Mouse (Mus musculus) embryonic fibroblast, embryonic 13.5 days (primary cell): ENCODE results near the gene Dydc2. TPM values are rescaled to one million over a fixed set of nuclear protein-coding genes. Genes with fewer than 3 reads are reported as not detected.

Experiments used
- H3K27ac ChIP-seq: 2 replicates; pipeline ENCODE4 v1.5.1; 2012; ENCODE audit warnings: low read length, control low read depth, inconsistent platforms; ENCODE audit not compliant: insufficient read depth
- H3K4me1 ChIP-seq: 2 replicates; pipeline ENCODE4 v1.6.1; 2011; ENCODE audit warnings: low read length; ENCODE audit not compliant: control insufficient read depth, insufficient read depth
- H3K4me3 ChIP-seq: 2 replicates; pipeline ENCODE4 v1.5.1; 2011; ENCODE audit warnings: mild to moderate bottlenecking, control low read depth, low read length; ENCODE audit not compliant: insufficient read depth
- CTCF ChIP-seq: IDR thresholded peaks from 2 replicates; pipeline ENCODE4 v1.5.1; 2011; ENCODE audit warnings: mild to moderate bottlenecking, control low read depth, low read length, moderate library complexity, borderline replicate concordance; ENCODE audit not compliant: insufficient read depth
- POLR2A ChIP-seq: IDR thresholded peaks from 2 replicates; pipeline ENCODE4 v1.6.1; 2011; ENCODE audit warnings: low read depth, mild to moderate bottlenecking, control low read depth, low read length, moderate library complexity
- polyA plus RNA-seq: library from polyadenylated mRNA; stranded (reverse); fragments of >200 nt; gene quantifications from 2 replicates; pipeline ENCODE4 v1.2.4, GENCODE M21; 2011; ENCODE audit warnings: low read depth; ENCODE audit not compliant: missing spikeins, insufficient read length

Dydc2 gene
- polyA plus RNA-seq: not detected in 2 replicates

DNA sequence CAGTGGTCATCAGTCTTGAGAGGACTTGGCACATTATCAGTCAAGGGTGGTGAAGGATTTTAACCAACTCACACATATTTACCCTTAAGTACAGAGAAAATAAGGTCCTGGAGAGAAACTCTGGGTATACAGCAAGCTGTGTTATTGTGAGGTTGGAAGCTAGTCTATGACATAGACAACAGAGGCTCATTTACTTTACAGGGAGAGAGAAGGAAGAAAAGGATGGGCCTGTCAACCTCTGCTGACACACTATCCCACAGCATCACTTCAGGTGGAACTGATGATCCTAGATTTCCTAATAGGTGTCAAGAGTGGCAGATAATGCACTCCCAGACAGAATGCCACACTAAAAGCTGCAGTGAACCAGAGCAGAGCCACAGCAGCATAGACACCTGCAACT, at the start of gene Dydc2:
Dydc2 (minus strand) TSS at position 101 of the 400 bp plus-strand sequence.
- no peak for TF ChIP-seq CTCF
- H3K4me1 ChIP-seq: no peaks in the 10 kb centered on the region
- H3K27ac ChIP-seq: no peak within 1 kb of the TSS
- no peak within 1 kb of the TSS for H3K4me3 ChIP-seq

DNA sequence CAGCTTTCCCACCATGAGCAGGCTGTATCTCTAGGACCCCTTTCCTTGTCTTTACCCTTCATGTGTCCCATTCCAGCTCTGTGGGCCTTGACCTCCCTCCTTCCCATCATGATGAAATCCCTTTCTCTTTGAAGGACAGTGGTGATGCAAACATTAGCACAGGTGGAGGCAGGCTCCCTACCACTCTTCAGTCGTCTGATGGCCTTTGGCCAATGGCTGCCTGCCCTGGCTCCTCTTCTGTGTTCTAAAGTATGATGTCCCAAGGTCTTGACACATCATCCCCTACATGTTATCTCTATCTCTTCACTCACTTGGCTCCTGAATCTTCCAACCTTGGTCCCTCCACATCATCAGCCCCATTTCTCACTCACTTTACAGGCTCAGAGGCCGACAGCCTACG, 47.3 kb upstream of the Dydc2 start:
- TF ChIP-seq CTCF (no peak), POLR2A (no peak)
- Histone ChIP-seq H3K27ac (no peak overlapping the region), H3K4me1 (no peaks in the 10 kb centered on the region), H3K4me3 (no peak overlapping the region)

DNA sequence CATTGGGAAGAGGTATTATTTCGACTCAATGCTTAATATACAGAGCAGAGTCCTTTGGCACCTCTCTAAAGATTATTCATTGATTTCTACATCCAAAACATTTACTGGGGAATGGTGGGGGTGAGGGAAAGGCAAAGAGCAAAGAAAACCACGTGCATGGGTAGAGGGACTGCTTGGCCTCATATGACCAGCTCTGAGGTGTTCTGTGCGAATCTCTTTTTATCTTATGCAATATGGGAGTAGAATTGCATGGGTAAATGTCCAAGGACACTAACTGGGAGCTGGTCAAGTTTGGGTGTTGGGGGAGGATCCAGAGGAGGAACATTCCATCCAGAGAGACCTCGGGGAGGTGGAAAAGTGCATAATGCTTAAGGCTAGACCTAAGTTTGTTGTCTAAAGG, 43.9 kb upstream of the Dydc2 start:
- H3K4me3 ChIP-seq: no peak overlapping the region
- H3K4me1 ChIP-seq: no peaks in the 10 kb centered on the region
- no peak for TF ChIP-seq CTCF
- no peak for TF ChIP-seq POLR2A
- no peak overlapping the region for H3K27ac ChIP-seq

DNA sequence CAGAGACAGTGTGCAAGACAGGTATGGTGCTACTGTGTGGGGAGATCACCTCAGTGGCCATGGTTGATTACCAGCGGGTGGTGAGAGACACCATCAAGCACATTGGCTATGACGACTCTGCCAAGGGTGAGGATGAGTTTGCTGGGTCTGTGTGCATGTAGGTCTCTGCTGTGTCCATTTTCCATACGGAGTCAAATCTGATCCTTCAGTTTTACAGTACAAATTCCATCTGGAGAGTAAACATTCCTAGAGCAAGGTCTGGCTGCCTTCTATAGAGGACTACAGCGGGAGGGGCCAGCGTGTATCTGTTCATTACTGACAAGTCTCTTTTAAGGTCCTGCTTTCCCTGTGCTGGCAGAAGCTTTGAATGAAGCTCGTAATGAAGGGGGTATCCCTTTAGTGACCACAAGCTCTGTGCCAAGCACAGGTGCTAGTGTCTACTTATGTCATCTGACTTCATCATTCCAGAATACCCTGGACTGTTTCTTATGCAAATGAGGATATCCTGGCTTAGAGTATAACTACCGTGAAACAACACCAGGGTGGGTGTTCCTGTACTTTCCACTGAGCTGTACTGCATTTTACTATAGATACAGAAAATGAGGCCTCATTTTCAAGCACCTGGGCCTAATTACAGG, 42.1 kb upstream of the Dydc2 start:
- TF ChIP-seq POLR2A (no peak), CTCF (no peak)
- Histone ChIP-seq H3K4me1 (no peaks in the 10 kb centered on the region), H3K4me3 (no peak overlapping the region), H3K27ac (no peak overlapping the region)

DNA sequence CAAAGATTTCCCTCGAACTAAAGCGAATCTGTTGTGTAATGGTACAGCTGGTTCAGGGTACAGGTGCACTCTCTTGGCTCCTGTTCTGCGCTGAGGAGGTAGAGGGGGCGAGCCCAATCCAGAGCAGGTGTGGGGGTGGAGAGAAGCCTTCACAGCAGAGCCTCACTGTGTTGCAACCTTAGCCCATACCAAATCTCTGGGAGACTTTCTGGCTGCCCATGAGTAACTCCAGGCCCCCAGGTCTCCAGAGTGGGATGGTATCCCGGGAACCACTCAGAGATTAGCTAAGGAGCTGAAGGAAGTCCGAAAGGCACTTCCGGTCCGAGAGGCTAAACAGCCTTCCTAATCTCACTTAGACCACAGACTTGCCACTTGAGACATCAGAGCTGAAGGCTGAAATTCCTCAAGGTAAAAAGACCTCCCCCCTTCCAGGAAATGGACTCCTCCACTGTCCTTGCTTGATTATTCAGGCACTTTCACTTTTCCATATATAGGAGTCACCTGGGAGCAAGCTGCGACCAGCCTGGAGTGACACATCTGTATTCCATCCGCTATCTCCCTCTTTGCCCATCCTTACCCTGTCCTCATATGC, 35.9 kb upstream of the Dydc2 start, which contains the start of gene Mat1a:
Mat1a (plus strand) TSS at position 183 of the 592 bp plus-strand sequence.
- no peaks in the 10 kb centered on the region for H3K4me1 ChIP-seq
- TF ChIP-seq CTCF (no peak), POLR2A (no peak)
- no peak within 1 kb of the TSS for H3K4me3 ChIP-seq
- H3K27ac ChIP-seq: no peak within 1 kb of the TSS

DNA sequence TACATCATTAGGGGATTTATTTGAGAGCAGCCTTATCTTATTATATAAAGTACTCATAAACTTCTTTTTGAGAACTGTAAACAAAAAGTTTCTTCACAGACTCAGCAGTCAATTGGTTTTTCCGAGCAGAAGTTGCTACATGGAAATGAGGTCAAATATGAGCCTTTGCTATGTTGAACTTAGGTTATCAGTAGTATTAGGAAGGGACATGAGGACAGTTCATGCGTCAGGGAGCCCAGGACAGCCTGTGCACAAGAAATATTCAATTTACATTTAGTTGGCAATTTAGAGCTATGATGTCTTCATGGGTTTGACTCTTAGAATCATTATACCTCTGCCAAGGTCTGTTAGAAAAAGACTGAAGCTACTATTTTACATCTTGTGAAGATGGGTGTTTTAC, 33.3 kb upstream of the Dydc2 start:
- Histone ChIP-seq H3K4me3 (no peak overlapping the region), H3K4me1 (no peaks in the 10 kb centered on the region), H3K27ac (no peak overlapping the region)
- no peak for TF ChIP-seq CTCF
- TF ChIP-seq POLR2A: no peak

DNA sequence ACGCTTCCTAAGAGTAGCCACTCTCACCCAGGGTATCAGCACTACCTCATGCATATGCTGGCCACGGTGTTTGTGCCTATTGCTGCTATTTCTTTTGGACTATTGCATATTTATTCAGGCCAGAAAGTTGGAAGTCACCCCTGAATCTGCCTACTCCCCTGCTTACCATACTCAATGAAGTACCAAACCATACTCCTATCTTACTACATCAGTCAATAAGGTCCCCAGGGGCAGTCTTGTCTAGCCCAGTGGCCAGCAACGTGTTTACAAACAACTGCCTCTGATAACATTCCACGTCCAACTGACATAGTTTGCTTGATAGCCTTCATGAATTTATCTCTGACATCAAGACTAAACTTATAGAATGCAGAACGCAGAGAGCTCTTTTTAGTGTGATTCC, 32.2 kb upstream of the Dydc2 start:
- TF ChIP-seq CTCF (no peak), POLR2A (no peak)
- no peak overlapping the region for H3K4me3 ChIP-seq
- no peak overlapping the region for H3K27ac ChIP-seq
- no peaks in the 10 kb centered on the region for H3K4me1 ChIP-seq

DNA sequence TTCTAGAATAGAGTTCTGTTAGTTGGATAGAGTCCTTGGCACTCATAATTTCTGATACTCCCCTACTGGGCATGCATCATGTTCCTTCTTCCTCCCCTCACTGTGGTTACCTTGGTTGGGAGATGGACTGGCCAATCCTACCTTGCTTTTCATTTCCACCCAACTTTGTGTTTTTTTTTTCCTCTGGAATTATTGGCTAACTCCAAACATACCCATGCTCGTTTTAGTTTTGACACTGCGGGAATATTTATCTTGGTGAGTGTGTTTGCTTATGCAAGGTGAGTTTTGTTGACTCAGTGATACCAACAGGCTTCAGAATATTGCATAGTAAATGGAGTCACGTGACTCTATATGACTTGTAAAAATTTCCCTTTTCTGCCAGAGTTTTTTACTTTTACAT, 31.7 kb upstream of the Dydc2 start:
- no peak overlapping the region for H3K4me3 ChIP-seq
- H3K4me1 ChIP-seq: no peaks in the 10 kb centered on the region
- TF ChIP-seq POLR2A (no peak), CTCF (no peak)
- no peak overlapping the region for H3K27ac ChIP-seq

DNA sequence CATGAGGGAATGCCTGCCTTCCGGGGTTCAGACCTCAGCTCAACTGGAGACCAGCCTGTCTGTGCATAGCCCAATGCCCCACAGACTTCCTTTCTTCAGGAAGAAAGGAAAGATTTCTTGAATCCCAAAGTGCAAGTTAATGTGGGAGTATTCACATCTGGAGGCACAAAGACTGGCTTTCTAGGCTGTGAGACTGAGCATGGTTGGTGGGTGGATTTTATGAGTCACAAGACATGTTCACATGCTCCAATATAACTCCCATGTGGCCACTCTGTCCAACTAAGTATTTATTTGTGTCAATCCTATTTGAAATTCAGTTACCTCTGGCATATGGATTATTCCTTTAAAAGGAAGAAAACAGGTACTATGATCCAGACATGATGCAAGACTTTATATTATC, 29.7 kb upstream of the Dydc2 start:
- H3K4me3 ChIP-seq: no peak overlapping the region
- TF ChIP-seq POLR2A (no peak), CTCF (no peak)

DNA sequence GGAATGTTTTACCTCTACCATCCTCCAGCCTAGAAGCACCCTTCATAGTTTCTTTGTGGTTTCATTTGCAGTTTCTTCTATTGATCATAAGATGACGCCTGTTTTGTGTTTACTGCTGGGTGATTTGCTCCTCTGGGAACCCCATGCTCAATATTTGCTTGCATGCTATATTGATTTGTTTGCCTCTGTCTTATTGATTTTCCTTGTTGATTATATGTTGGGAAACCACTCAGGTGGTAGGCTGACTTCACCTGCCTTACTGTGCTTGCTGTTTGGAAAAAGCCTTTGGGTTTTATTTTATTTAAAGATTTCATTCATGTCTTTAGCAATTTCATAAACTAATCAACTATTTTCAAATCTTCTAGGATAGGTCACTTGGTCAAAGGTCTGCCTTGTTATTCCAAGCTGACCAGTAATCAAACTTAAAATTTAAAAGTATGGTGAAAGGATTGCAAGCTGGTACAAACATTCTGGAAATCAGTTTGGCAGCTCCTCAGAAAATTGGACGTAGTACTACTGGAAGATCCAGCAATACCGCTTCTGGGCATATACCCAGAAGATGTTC, 27.4 kb upstream of the Dydc2 start:
- no peak for TF ChIP-seq POLR2A
- no peak for TF ChIP-seq CTCF
- Histone ChIP-seq H3K27ac (no peak overlapping the region), H3K4me1 (no peaks in the 10 kb centered on the region), H3K4me3 (no peak overlapping the region)

More for the DNA sequence above, 29.7 kb upstream of the Dydc2 start:
- Histone ChIP-seq H3K27ac (no peak overlapping the region), H3K4me1 (no peaks in the 10 kb centered on the region)

DNA sequence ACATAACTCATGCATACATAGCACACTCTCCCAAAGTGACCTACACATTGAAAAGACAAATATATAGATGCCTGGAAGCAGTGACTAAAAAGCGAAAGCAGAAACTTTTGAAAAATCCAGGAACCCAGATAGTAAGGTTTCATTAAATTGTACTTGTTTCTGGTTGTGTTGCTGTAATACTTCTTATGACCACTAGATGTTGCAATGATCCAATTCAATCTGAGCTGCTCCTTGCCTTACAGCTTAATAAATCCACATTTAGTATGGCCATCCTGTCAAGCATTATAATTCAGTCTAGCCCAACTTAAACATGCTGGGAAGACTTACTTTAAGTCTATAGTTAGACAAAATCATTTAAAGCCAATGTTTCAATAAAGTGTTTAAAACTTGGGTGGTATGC, 25.1 kb upstream of the Dydc2 start:
- no peak for TF ChIP-seq POLR2A
- no peak for TF ChIP-seq CTCF
- H3K4me3 ChIP-seq: no peak overlapping the region
- H3K4me1 ChIP-seq: no peaks in the 10 kb centered on the region
- no peak overlapping the region for H3K27ac ChIP-seq
